Mouse (Mus musculus): ENCODE measurements at regions not wholly inside any gene's neighbourhood (a gene's known extent, or its start where the extent isn't known, plus 50 kb on each side); places are given as distances from the start of the nearest gene placed in this dataset.
"Not testable (repeated sequence)": the region's sequence is repeated elsewhere in the genome, so short reads cannot be mapped to it uniquely, and the experiment has no call there.

- DNase-seq (ENCODE audit: low spot score), result no peak
Observed at GRCm38 (mm10) chr2:78600753-78601152, 267.2 kb upstream of the Ube2e3 start.

- no peak for DNase-seq (ENCODE audit: low spot score)
Observed at GRCm38 (mm10) chr2:78598039-78598438, 269.9 kb upstream of the Ube2e3 start.

- DNase-seq (ENCODE audit: low spot score), result no peak
Observed at GRCm38 (mm10) chr2:78596251-78596650, 271.7 kb upstream of the Ube2e3 start.

GRCm38 (mm10) chr2:78580013-78580412 lies 287.9 kb upstream of the Ube2e3 start:
- no peak for DNase-seq (ENCODE audit: low spot score)

GRCm38 (mm10) chr2:78572492-78572891 lies 295.4 kb upstream of the Ube2e3 start:
- DNase-seq (ENCODE audit: low spot score), result no peak

- DNase-seq (ENCODE audit: low spot score), result no peak
Observed at GRCm38 (mm10) chr2:78558128-78558527, 309.8 kb upstream of the Ube2e3 start.

- DNase-seq (ENCODE audit: low spot score), result no peak
Observed at GRCm38 (mm10) chr2:78551085-78551484, 316.8 kb upstream of the Ube2e3 start.

GRCm38 (mm10) chr2:78548683-78549467 lies 319.0 kb upstream of the Ube2e3 start:
- DNase-seq (ENCODE audit: low spot score), result no peak

- no peak for DNase-seq (ENCODE audit: low spot score)
Observed at GRCm38 (mm10) chr2:78547286-78547685, 320.6 kb upstream of the Ube2e3 start.

GRCm38 (mm10) chr2:78540422-78540821 lies 327.5 kb upstream of the Ube2e3 start:
- DNase-seq (ENCODE audit: low spot score), result no peak

GRCm38 (mm10) chr2:78539592-78540300 lies 328.2 kb upstream of the Ube2e3 start:
- no peak for DNase-seq (ENCODE audit: low spot score)

GRCm38 (mm10) chr2:78537574-78537973 lies 330.4 kb upstream of the Ube2e3 start:
- no peak for DNase-seq (ENCODE audit: low spot score)

- DNase-seq (ENCODE audit: low spot score), result not testable (repeated sequence)
Observed at GRCm38 (mm10) chr2:78533881-78534280, 334.0 kb upstream of the Ube2e3 start.

- DNase-seq (ENCODE audit: low spot score), result no peak
Observed at GRCm38 (mm10) chr2:78530535-78530934, 337.4 kb upstream of the Ube2e3 start.

- DNase-seq (ENCODE audit: low spot score), result no peak
Observed at GRCm38 (mm10) chr2:78520258-78521023, 347.5 kb upstream of the Ube2e3 start.

GRCm38 (mm10) chr2:78493115-78493514 lies 374.8 kb upstream of the Ube2e3 start:
- DNase-seq (ENCODE audit: low spot score), result no peak

- DNase-seq (ENCODE audit: low spot score), result no peak
Observed at GRCm38 (mm10) chr2:78480036-78480435, 387.9 kb upstream of the Ube2e3 start.

GRCm38 (mm10) chr2:78459444-78459843 lies 408.5 kb upstream of the Ube2e3 start:
- DNase-seq (ENCODE audit: low spot score), result no peak

- no peak for DNase-seq (ENCODE audit: low spot score)
Observed at GRCm38 (mm10) chr2:78453411-78453810, 414.5 kb upstream of the Ube2e3 start.

GRCm38 (mm10) chr2:78436816-78437215 lies 431.1 kb upstream of the Ube2e3 start:
- no peak for DNase-seq (ENCODE audit: low spot score)

GRCm38 (mm10) chr2:78435071-78435470 lies 432.9 kb upstream of the Ube2e3 start:
- DNase-seq (ENCODE audit: low spot score), result no peak

- no peak for DNase-seq (ENCODE audit: low spot score)
Observed at GRCm38 (mm10) chr2:78427659-78428336, 440.1 kb upstream of the Ube2e3 start.

All from urinary bladder, postnatal 10 days (tissue).